Mouse (Mus musculus) layer of hippocampus, adult 11-12 months (tissue): ENCODE measurements around the gene Atxn7l3.

Experiments used
- DNase-seq: peaks from one replicate; pipeline ENCODE4 v3.0.0; 2022; ENCODE audit warnings: low spot score

Gene Atxn7l3

GRCm38 (mm10) chr11:102296491-102297472 is at the start of gene Atxn7l3:
TSS of gene Atxn7l3 (minus strand) at chr11:102296631.
- peak; percentile 98 for DNase-seq

DNA sequence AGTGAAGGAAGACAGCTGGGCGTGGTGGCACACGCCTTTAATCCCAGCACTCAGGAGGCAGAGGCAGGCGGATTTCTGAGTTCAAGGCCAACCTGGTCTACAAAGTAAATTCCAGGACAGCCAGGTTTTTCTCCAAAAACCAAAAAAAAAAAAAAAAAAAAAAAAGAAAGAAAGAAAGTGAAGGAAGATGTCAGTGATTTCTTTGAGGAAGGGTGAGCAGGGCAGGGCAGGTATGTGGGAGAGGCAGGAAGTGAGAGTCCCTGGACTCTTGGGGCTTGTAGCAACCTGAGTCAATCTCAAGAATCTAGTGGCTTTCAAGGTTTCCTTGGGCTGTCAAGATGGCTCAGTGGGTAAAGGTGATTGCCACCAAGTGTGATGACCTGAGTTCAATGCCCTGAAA is 48.0 kb upstream of the Atxn7l3 start:
- DNase-seq = no peak

DNA sequence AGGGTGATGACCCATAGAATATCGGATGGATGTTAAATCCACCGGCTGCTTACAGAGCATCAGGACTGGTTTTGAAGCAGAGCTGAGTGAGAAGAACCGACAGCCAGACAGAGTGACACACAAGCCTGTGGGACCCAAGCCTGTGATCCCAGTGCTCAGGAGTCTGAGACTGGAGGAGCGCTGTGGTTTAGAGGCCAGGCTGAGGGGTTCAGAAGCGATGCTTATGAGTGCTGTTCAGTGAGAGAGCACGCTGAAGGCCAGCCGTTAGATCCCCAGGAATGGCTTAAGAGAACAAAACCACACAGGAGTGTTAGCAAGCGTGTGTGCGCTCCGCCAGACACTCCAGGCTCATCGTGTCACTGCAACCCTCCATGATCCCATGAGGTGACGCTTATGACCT is 46.3 kb upstream of the Atxn7l3 start:
- no peak for DNase-seq

DNA sequence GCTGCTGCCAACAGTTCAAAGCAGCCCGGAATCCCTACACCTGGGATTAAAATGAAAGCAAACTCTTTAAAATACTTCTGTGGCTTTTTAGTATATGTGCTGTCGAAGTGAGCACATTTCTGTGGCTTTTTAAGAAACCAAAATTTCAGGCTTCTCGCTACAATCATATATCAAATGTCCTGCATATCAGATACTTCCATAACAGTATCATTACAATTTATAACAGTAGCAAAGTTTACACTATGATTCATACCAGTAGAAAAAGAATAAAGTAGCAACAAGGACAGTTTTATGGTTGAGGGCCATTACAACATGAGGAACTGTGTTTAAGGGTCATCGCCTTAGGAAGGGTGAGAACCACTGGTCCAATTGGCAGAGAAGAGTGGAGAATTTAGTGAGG is 44.7 kb upstream of the Atxn7l3 start:
- DNase-seq = no peak

DNA sequence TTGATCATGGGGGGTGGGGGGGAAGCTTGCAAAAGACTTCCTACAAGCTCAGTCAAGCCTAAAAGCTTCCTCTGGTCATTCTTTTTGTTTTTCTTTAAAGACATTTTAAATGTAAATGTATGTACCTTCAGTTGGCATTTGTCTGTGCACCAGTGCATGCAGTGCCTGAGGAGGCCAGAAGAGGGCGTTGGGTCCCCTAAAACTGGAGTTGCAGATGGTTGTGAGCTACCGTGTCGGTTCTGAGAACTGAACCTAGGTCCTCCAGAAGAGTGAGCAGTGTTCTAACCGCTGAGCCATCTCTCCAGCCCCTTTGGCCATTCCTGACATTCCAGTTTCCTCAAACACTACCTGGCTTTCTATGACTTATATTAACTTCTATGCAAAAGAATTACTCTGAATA is 43.2 kb upstream of the Atxn7l3 start:
- no peak for DNase-seq

DNA sequence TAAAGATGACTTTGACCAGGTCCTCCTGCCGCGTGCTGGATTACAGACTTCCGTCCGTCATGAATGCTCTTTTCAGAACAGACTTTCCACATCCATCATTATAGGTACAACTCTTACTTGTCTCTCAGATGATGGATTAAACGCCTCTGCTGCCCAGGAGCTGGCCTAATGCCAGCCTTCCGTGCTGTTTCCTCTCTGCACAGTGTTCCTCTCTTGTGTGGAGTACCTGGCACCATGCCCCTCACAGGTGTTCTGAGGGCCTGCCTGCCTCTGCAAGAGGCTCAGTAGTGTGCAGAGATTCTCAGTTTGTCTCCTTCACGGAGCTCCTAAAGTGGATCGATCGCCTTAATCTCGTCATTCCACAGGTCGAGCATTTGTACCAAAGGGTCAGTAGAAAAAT is 42.8 kb upstream of the Atxn7l3 start:
- no peak for DNase-seq

- peak; percentile 37 for DNase-seq
Observed at GRCm38 (mm10) chr11:102338561-102338960, 42.1 kb upstream of the Atxn7l3 start.

DNA sequence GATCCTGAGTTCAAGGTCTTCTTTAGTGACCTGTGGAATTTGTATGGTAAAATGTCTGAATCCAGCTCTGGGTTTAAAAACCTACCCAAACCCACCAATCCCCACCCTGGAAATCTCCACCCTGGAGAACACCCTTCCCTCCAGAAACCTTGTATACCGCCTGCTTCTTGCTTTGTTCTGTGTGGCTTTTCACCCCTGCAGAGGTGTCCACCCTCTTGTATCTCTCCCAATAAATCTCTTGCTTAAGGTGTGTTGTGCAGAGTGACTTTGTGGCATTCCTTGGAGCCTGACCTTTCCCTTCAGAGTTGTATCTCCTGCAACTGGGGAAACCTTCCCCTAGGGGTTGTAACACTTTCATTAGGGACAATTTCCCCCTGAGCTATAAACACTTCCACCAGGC is 41.5 kb upstream of the Atxn7l3 start:
- DNase-seq = no peak

GRCm38 (mm10) chr11:102336191-102336590 is 39.8 kb upstream of the Atxn7l3 start:
- DNase-seq = no peak

DNA sequence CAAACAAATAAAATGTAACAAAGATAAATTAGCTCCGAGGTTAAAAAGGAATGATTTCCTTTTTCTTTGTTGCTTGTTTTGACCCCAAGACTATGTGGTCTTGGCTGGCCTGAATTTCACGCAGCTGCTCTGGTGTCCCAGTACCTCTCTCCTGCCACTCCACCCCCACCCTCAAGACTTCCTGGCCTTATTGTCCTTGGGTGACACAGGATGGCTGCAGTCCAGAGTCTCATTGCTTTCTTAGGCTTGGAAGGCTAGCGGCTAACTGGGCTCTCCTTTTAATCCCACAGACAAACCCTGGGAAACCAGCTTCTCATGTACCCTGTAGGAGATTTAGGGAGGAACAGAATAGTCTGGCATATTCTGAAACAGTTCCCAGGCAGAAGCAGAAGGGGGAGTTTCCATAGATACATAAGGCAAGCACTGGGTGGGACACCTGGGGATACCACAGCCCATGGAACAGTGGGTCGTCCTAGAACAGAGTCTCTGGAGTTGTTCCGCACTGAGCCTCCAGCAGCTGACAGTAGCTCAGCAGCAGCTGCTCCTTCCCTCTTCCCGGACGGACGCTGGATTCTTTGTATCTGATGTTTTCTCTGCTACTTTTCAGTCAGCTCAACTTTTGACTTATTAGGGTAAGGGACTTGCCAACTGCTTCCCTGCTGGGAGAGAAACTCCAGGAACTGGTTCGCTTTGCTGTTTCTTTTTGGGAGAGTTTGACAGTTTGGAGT is 38.7 kb upstream of the Atxn7l3 start:
- no peak for DNase-seq

DNA sequence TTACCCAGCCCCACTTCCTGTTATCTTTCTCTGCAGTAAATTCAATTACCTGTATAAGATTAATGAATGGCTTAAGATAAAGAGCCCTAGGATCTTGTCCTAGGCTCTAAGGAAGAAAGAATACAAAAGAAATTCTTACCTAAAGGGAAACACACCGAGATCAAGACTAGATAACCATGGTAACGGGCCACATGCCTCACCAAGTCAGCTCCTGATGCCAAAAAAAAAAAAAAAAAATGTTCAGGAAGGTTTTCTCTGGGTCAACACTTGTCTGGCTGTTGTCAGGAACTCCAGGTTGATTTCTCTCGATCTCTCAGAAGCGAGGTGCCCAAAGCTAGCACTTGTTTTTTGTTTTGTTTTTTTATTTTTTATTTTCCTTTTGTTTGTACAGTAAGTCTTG is 37.6 kb upstream of the Atxn7l3 start:
- DNase-seq = no peak

DNA sequence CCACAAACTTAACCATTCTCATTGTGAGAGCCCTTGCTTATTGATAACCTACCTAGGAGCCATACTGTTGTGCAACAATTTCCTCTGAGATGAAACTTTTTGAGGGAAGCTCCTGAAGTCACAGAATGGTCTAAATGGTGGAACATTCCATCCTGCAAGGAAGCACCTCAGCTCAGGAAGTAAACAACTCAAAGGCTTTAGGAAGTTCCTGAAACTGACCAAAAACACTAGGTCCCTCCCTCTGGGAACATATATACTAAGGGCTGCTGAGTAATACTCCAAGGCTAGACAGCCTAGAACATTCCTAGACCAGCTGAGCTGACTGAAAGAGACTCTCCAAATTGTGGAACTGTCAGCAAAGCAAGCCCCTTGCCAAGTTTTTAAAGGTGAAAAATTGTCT is 36.6 kb upstream of the Atxn7l3 start:
- DNase-seq = no peak

DNA sequence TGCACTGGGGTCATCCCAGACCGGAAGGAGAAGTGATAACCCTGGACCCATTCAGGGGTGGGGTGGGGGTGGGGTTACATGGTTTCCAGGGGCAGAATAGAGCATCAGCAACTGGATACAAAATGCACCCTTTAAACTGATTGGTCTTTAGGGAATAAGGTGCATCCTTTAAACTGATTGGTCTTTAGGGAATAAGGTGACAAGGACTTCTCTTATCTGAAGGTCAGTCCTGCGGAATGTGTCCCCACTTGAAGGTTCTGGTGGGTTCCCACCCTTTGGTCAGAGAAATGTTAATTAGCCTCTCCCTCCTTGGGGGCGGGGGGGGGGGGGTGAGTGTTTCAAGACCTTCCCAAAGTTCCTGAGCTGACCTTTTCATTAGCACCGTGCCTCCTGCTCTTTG is 35.4 kb upstream of the Atxn7l3 start:
- no peak for DNase-seq

DNA sequence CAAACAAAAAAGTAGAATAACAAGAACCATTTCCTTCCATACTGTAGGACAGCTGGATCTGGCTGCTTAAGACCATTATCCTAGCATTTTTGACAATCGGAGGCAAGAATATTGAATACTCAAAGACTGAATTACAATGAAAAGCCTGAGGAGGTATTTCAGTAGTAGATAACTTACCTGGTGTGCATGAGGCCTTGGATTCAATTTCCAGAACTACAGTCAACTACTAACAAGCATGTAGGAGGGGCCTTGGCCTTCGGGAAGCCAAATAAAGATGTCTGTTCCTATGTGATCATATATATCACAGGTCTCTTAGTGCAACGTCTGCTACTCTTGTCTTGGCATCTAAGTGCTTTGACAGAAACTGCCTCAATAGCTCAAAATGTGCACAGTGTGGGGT is 33.6 kb upstream of the Atxn7l3 start:
- no peak for DNase-seq

DNA sequence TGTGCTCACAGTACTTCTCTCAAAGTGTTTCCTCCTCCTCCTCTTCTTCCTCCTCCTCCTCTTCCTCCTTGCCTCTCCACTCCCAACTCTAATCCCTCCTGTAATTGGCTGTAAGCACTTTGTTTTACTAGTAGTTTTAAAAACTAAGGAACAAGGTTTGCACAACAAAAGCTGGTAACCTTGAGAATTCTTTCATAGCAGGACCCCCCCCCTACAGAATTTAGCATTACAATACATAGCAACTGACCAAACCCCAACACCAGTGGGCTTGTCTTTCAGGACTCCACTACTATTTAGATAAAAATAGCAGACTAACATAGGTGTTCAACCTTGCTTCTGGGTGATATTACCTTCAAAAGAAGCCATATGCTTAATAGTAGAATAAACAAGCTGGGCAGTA is 33.1 kb upstream of the Atxn7l3 start:
- no peak for DNase-seq

- DNase-seq = no peak
Observed at GRCm38 (mm10) chr11:102327839-102328238, 31.4 kb upstream of the Atxn7l3 start.

DNA sequence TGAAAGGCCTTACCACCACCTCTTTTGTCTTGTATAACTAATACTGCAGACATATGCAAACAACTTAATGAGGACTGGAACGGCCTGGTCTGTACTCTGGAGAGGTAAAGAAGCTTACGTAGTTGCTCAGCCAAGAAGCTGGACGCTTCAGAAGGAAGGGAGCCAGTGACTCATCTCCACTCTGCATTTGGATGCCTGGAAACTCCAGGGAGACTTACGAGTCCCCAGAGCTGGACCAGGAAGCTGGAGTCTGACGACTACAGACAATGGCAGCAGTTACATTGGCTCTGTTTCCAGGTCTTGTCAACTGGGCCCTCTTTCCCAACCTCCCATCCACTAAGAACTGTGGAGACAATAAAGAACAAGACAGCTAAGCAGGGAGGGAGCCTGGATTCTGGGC is 30.8 kb upstream of the Atxn7l3 start:
- DNase-seq = no peak

GRCm38 (mm10) chr11:102323516-102323915 is 27.1 kb upstream of the Atxn7l3 start:
- no peak for DNase-seq

DNA sequence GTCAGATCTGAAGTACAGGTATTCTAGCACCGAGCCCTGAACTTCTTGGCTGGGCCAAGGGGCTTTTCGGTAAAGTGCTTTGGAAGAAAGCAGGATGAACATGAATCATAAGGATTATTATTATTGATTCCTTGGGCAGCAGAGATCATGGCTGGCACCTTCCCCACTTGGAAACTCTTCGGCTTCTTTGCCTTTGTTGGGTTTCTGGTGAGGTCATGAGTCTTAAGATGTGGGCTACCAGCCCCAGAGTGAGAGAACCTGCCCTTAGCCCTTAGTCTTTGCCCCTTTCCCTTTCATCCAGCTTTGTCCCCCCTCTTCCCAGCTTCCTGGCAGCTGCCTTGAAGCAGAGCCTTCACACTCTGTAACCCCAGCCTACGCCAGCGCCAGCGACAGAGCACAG is 25.5 kb upstream of the Atxn7l3 start:
- DNase-seq = no peak

- peak; percentile 75 for DNase-seq
Observed at GRCm38 (mm10) chr11:102320686-102321005, 24.2 kb upstream of the Atxn7l3 start.

GRCm38 (mm10) chr11:102319941-102320685 is 23.7 kb upstream of the Atxn7l3 start:
- DNase-seq = peak; percentile 90

DNA sequence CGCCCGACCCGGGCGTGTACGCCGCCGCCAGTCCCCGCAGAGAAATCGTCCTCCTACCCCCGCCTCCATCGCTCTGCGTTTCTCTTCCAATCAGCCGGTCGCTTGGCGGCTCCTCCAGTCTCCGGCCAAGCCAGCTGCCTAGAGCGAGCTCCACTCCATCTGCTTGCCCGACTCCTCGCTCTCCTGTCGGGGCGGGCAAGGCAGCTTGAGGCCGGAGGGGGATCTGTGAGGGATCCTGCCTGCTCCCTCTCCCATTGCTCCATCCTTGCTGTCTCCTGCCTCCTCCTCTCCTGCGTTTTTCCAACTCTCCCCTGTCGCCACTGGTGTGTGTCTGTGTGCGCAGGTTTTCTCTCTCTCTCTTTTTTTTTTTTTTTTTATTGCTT is 23.0 kb upstream of the Atxn7l3 start, which contains the start of gene Ubtf:
Gene Ubtf, minus strand, starts transcription at position 333 of the 383 bp plus-strand sequence.
- peak; percentile 85 for DNase-seq
